Mouse (Mus musculus) mouse trophoblast stem cell (cell line): ENCODE measurements at regions not wholly inside any gene's neighbourhood (a gene's known extent, or its start where the extent isn't known, plus 50 kb on each side); places are given as distances from the start of the nearest gene placed in this dataset.

ENCODE experiments used
- in situ Hi-C, 2 experiments: fragments of 300-500 bp; cut with MseI, MboI; formaldehyde crosslinking; loops; 2 replicates in 1 of 2; 3 replicates in 1 of 2; pipeline ENCODE4 v1.15.1; 2025

- in situ Hi-C loops, result no loop called here
Observed at GRCm38 (mm10) chr16:93281715-93282114, 322.1 kb downstream of the Setd4 start.

- in situ Hi-C loops, result no loop called here
Observed at GRCm38 (mm10) chr16:93272636-93273035, 331.2 kb downstream of the Setd4 start.

GRCm38 (mm10) chr16:93272146-93272545, 331.7 kb downstream of the Setd4 start:
- in situ Hi-C loops, result no loop called here

- in situ Hi-C loops, result no loop called here
Observed at GRCm38 (mm10) chr16:93264061-93264585, 339.7 kb downstream of the Setd4 start.

- in situ Hi-C loops, result no loop called here
Observed at GRCm38 (mm10) chr16:93263141-93263815, 340.6 kb downstream of the Setd4 start.

GRCm38 (mm10) chr16:93246825-93247224, 357.0 kb downstream of the Setd4 start:
- in situ Hi-C loops, result no loop called here

GRCm38 (mm10) chr16:93245738-93246137, 358.1 kb downstream of the Setd4 start:
- in situ Hi-C loops, result no loop called here

GRCm38 (mm10) chr16:93238898-93239297, 365.0 kb downstream of the Setd4 start:
- in situ Hi-C loops, result no loop called here

GRCm38 (mm10) chr16:93238326-93238725, 365.5 kb downstream of the Setd4 start:
- in situ Hi-C loops, result no loop called here

- in situ Hi-C loops, result no loop called here
Observed at GRCm38 (mm10) chr16:93225644-93226043, 378.2 kb downstream of the Setd4 start.

- in situ Hi-C loops, result no loop called here
Observed at GRCm38 (mm10) chr16:93225196-93225595, 378.7 kb downstream of the Setd4 start.

GRCm38 (mm10) chr16:93219731-93220130, 384.1 kb downstream of the Setd4 start:
- in situ Hi-C loops, result no loop called here

- in situ Hi-C loops, result no loop called here
Observed at GRCm38 (mm10) chr16:93218402-93218801, 385.5 kb downstream of the Setd4 start.

- in situ Hi-C loops, result no loop called here
Observed at GRCm38 (mm10) chr16:93217600-93218226, 386.1 kb downstream of the Setd4 start.

GRCm38 (mm10) chr16:93215630-93216029, 388.2 kb downstream of the Setd4 start:
- in situ Hi-C loops, result no loop called here

- in situ Hi-C loops, result no loop called here
Observed at GRCm38 (mm10) chr16:93213618-93214017, 387.7 kb upstream of the Runx1 start.

- in situ Hi-C loops, result no loop called here
Observed at GRCm38 (mm10) chr16:93207675-93208074, 381.7 kb upstream of the Runx1 start.

- in situ Hi-C loops, result no loop called here
Observed at GRCm38 (mm10) chr16:93207217-93207616, 381.3 kb upstream of the Runx1 start.

GRCm38 (mm10) chr16:93206325-93206724, 380.4 kb upstream of the Runx1 start:
- in situ Hi-C loops, result no loop called here

- in situ Hi-C loops, result no loop called here
Observed at GRCm38 (mm10) chr16:93204601-93205000, 378.7 kb upstream of the Runx1 start.

- in situ Hi-C loops, result no loop called here
Observed at GRCm38 (mm10) chr16:93202591-93202990, 376.6 kb upstream of the Runx1 start.

- in situ Hi-C loops, result no loop called here
Observed at GRCm38 (mm10) chr16:93197300-93197699, 371.4 kb upstream of the Runx1 start.

GRCm38 (mm10) chr16:93193921-93194481, 368.1 kb upstream of the Runx1 start:
- in situ Hi-C loops, result no loop called here
